Mouse (Mus musculus) limb, embryonic 12.5 days (tissue): Measurements from ENCODE around the gene Efemp2. TPM values are rescaled to one million over a fixed set of nuclear protein-coding genes. Genes with fewer than 3 reads are reported as not detected.
A peak's percentile ranks its signal among the peaks of the same experiment; 100 is the strongest.
"Not testable (repeated sequence)": the region's sequence is repeated elsewhere in the genome, so short reads cannot be mapped to it uniquely, and the experiment has no call there.

Source experiments
- ATAC-seq: fragments of 200-750 bp; cut with Nextera tagmentation; 2 replicates; pipeline ENCODE4 v1.8.0; 2017; ENCODE audit warnings: low read depth, moderate TSS enrichment; ENCODE audit not compliant: insufficient number of reproducible peaks, insufficient read depth, low FRiP score, low TSS enrichment
- H3K27ac ChIP-seq: fragments of 300-500 bp; sonication (generic); 2 replicates; pipeline ENCODE4 v1.5.1; 2016; ENCODE audit warnings: mild to moderate bottlenecking, moderate library complexity
- H3K27me3 ChIP-seq: fragments of 300-500 bp; sonication (generic); 2 replicates; pipeline ENCODE4 v1.6.1; 2016; ENCODE audit warnings: mild to moderate bottlenecking, moderate library complexity
- H3K36me3 ChIP-seq: fragments of 300-500 bp; sonication (generic); 2 replicates; pipeline ENCODE4 v1.6.1; 2016; ENCODE audit warnings: mild to moderate bottlenecking, moderate library complexity
- H3K4me1 ChIP-seq: fragments of 300-500 bp; sonication (generic); replicated peaks from 2 replicates; pipeline ENCODE4 v1.6.1; 2016
- H3K4me2 ChIP-seq: fragments of 300-500 bp; sonication (generic); 2 replicates; pipeline ENCODE4 v1.6.1; 2016; ENCODE audit warnings: mild to moderate bottlenecking, moderate library complexity
- H3K4me3 ChIP-seq: fragments of 300-500 bp; sonication (generic); replicated peaks from 2 replicates; pipeline ENCODE4 v1.5.1; 2016; ENCODE audit warnings: mild to moderate bottlenecking
- H3K9ac ChIP-seq: fragments of 300-500 bp; sonication (generic); replicated peaks from 2 replicates; pipeline ENCODE4 v1.6.1; 2016; ENCODE audit warnings: mild to moderate bottlenecking, moderate library complexity
- H3K9me3 ChIP-seq: fragments of 300-500 bp; sonication (generic); 2 replicates; pipeline ENCODE4 v1.6.1; 2016; ENCODE audit warnings: mild to moderate bottlenecking, moderate library complexity
- WGBS: fragments of 180-500 bp; shearing (Covaris S2); methylation state at CpG from one replicate; pipeline ENCODE4 v1.1.7; 2016; 5-methylcytosine and 5-hydroxymethylcytosine counted together
- polyA plus RNA-seq: library from polyadenylated mRNA; unstranded; fragments of >200 nt; fragmentation: Nextera tagmentation; extraction: Ambion mirVana; gene quantifications from 2 replicates; pipeline ENCODE4 v1.2.1, GENCODE M21; 2016

The Efemp2 gene
- polyA plus RNA-seq, 1 experiment from 2014 or later, result 138 TPM

DNA sequence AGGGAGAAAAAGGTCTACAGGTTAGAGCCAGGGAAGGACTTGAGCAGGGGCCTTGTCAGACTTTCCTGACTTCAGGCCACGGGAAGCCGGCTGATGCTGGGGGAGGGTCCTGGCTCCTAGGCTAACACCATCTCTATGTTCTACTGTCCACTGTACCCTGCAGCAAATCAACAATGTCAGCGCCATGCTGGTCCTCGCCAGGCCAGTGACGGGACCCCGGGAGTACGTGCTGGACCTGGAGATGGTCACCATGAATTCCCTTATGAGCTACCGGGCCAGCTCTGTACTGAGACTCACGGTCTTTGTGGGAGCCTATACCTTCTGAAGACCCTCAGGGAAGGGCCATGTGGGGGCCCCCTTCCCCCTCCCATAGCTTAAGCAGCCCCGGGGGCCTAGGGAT, 7.6 kb downstream of the Efemp2 start:
- Histone ChIP-seq H3K9ac (no peak overlapping the region), H3K9me3 (no peaks in the 10 kb centered on the region), H3K36me3 (peaks cover 98% of the 10 kb centered on the region), H3K4me3 (no peak overlapping the region), H3K27me3 (no peaks in the 10 kb centered on the region), H3K4me1 (peaks cover 7% of the 10 kb centered on the region; the same call in 1 of the 2 replicates), H3K27ac (no peak overlapping the region), H3K4me2 (no peak overlapping the region)
- ATAC-seq, result no peak
- 89% methylated on average over 10 of the region's 10 CpGs for WGBS

GRCm38 (mm10) chr19:5483386-5484359, 9.9 kb downstream of the Efemp2 start:
- ATAC-seq, result no peak
- Histone ChIP-seq H3K9ac (no peak overlapping the region), H3K27me3 (no peaks in the 10 kb centered on the region), H3K27ac (no peak overlapping the region), H3K36me3 (peaks cover 81% of the 10 kb centered on the region), H3K4me3 (no peak overlapping the region), H3K4me2 (no peak overlapping the region), H3K4me1 (peaks cover 16% of the 10 kb centered on the region), H3K9me3 (no peaks in the 10 kb centered on the region)
- WGBS, result 92% methylated on average over 19 of the region's 19 CpGs

- Histone ChIP-seq H3K4me1 (peaks cover 16% of the 10 kb centered on the region), H3K27ac (no peak overlapping the region), H3K9ac (no peak overlapping the region), H3K4me2 (no peak overlapping the region), H3K4me3 (no peak overlapping the region), H3K36me3 (peaks cover 72% of the 10 kb centered on the region), H3K9me3 (no peaks in the 10 kb centered on the region), H3K27me3 (no peaks in the 10 kb centered on the region)
- 82% methylated on average over 5 of the region's 5 CpGs for WGBS
- ATAC-seq, result no peak
These were observed 10.7 kb downstream of the Efemp2 start for GRCm38 (mm10) chr19:5484496-5484895.

DNA sequence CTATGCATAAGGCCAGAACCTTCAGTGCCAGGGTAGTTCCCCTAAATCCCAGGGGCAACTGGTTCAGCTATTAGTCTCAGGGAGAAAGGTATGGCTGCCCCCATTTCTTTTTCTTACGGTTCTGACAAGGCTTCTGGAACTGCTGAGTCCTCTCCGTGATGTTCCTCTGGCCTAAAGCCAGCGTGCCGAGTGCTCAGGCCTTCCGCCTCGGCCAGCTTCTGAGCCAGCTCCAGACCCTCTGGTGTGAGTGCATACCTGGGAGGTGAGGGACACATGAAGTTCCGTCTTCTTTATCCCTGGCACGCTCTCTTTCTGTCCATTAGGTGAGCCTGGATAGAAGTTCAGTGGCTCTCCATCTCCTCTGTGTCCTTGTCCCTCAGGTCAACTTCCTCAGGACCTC, 11.6 kb downstream of the Efemp2 start:
- Histone ChIP-seq H3K4me1 (peaks cover 20% of the 10 kb centered on the region), H3K4me3 (no peak overlapping the region), H3K4me2 (no peak overlapping the region), H3K9me3 (no peaks in the 10 kb centered on the region), H3K36me3 (peaks cover 64% of the 10 kb centered on the region), H3K27ac (no peak overlapping the region), H3K9ac (no peak overlapping the region), H3K27me3 (no peaks in the 10 kb centered on the region)
- no peak for ATAC-seq
- WGBS, result 87% methylated on average over 8 of the region's 8 CpGs

DNA sequence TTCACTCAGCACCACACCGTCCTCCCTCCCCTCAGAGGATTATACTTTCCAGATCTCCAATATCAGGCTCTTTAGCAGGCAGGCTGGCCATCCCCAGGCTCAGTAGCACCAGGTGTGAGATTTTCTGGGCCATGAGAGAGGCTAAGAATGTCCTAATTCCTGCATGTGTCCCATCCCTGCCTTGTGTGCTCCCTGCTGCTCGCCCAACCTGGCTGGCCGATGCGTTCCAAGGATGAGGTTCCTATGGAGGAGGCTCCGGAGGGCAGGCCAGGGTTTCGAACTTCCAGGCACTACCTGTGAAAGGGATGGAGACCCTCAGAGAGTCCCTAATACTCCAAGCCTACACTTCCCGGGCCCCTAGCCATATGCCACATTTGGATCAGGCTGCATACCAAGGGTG, 12.1 kb downstream of the Efemp2 start:
- WGBS, result 95% methylated on average over 7 of the region's 7 CpGs
- H3K4me1 ChIP-seq, result peaks cover 20% of the 10 kb centered on the region

DNA sequence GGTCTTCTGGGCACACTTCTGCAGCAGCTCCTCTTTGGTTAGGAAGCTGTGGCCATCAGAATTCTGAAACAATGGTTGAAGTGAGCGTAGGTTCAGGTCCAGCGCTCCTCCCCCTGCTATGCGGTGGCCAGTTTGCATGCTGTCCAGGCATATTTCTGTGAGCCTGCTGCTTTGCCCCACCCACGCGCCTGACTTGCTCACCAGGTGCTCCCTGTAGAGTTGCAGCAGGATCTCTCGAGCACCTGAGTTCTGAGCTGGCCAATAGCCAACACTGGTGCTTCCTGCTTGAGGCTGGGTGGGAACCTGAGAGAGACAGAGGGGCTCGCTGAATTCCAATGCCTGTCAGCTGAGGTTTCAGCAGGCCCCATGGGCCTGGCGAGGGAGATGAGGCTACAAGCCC, 12.5 kb downstream of the Efemp2 start:
- H3K27ac ChIP-seq, result no peak overlapping the region
- no peak overlapping the region for H3K4me2 ChIP-seq

More for the DNA sequence above, 12.1 kb downstream of the Efemp2 start:
- Histone ChIP-seq H3K4me3 (no peak overlapping the region), H3K27me3 (no peaks in the 10 kb centered on the region), H3K36me3 (peaks cover 59% of the 10 kb centered on the region), H3K9me3 (no peaks in the 10 kb centered on the region), H3K9ac (no peak overlapping the region), H3K27ac (no peak overlapping the region), H3K4me2 (no peak overlapping the region)
- ATAC-seq, result no peak

DNA sequence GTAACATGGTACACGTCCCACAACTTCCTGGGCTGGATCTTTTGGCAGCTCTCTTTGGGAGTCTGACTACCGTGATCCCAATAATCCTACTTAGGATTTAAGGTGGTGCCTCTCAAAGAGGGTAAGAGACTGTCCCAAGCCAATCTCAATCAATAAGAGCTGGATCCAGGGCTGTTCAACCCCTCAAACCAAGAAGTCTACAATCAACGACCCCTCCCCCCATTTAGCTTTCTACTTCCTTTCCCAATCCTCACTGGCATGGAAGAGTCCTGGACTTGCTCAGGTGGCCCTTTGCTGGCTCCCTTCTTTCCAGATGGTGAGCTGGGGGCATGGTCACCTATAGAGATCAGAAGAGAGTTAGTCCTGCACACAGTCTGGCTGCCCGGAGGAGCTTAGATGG, 13.0 kb downstream of the Efemp2 start:
- Histone ChIP-seq H3K4me3 (peak overlapping the region; percentile 50; the same call in 1 of the 2 replicates), H3K27ac (no peak overlapping the region), H3K36me3 (peaks cover 50% of the 10 kb centered on the region), H3K9ac (no peak overlapping the region), H3K4me1 (peaks cover 21% of the 10 kb centered on the region), H3K27me3 (no peaks in the 10 kb centered on the region), H3K9me3 (no peaks in the 10 kb centered on the region), H3K4me2 (peak overlapping the region; percentile 82; the same call in 1 of the 2 replicates)
- no peak for ATAC-seq
- 91% methylated on average over 4 of the region's 4 CpGs for WGBS

More for the DNA sequence above, 12.5 kb downstream of the Efemp2 start:
- Histone ChIP-seq H3K4me3 (no peak overlapping the region), H3K36me3 (peaks cover 55% of the 10 kb centered on the region), H3K9me3 (no peaks in the 10 kb centered on the region), H3K9ac (no peak overlapping the region), H3K4me1 (peaks cover 20% of the 10 kb centered on the region), H3K27me3 (no peaks in the 10 kb centered on the region)
- no peak for ATAC-seq
- 89% methylated on average over 8 of the region's 8 CpGs for WGBS

DNA sequence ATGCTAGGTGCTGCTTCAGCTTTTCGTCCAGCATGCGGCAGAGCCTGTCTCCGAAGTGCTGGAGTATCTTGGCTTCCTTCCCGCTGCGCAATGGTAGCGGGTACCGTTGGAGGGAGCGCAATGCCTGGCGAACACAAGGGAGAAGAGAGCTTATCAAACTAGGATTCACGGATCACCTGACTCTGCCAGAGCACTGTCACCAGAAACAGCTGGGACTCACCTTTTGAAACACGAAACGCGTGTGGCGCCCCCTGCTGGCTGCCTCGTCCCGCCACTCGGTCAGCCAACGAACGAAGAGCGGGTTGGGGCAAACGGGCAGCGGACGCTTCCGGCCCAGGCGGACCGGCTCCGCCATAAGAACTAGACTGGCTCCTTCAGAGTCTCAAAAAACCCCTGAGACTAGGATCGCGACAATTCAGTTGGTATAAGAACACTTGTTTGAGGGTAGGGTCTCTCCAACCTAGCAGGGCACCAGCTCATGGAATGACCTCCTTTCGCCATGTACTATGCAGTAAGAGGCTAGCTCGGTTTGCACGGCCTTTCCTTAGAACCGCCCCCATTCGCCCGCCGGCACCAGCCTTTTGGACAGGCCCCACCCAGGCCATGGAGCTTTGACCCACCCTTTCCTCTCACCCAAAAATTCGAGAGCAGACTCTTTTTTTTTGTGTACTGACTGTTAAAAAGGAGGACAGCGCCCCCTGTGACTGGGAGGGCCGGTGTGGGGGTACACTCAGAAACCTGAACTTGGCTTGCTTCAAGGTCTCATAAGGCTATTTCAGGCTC, 14.2 kb downstream of the Efemp2 start, which contains the start of gene Mus81:
Gene Mus81, minus strand, starts transcription at position 635 of the 783 bp plus-strand sequence.
- Histone ChIP-seq H3K36me3 (peaks cover 50% of the 10 kb centered on the region), H3K9ac (peak within 1 kb of the TSS; percentile 61), H3K9me3 (no peaks in the 10 kb centered on the region), H3K4me2 (peak within 1 kb of the TSS; percentile 82), H3K27me3 (no peaks in the 10 kb centered on the region), H3K4me3 (peak within 1 kb of the TSS; percentile 50), H3K4me1 (peaks cover 32% of the 10 kb centered on the region), H3K27ac (peak within 1 kb of the TSS; percentile 98)
- WGBS, result under 1% methylated on average over 39 of the region's 39 CpGs
- ATAC-seq, result peak; percentile 66

DNA sequence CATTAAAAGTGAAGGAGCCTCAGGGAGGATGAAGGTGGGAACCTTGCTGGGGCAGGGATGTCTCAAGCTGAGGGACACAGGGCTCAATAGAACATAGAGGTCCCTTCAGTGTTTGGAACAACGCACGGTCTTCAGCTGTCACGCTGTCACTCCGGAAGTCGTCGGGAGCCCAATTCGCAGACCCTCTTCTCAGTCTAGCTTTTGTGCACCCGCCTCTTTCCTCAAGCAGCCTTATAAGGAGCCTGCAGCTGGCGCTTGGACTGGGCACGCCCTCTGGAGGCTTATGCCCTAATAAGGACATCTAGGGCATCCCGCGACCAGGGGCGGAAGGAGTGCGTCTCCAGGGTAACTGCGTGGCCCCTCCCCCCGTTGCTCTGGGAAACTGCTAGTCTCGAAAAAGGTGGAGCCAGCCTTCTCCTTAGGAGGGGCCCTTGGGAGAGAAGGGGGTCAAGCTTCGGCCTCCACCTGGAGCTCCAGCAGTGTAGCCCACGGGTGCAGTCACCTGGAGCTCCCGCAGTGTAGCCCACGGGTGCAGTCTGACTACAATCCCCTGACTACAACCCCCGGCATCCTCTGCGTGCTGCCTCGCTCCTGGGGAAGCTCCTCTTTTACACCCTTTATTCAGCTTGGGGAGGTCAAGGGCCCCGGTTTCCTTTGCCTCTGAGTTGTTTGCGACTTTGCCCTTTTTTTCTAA, 15.3 kb downstream of the Efemp2 start:
- under 1% methylated on average over 26 of the region's 26 CpGs for WGBS

GRCm38 (mm10) chr19:5489721-5490120, 16.0 kb downstream of the Efemp2 start:
- Histone ChIP-seq H3K36me3 (peaks cover 50% of the 10 kb centered on the region), H3K4me1 (peaks cover 34% of the 10 kb centered on the region), H3K4me2 (peak overlapping the region; percentile 82), H3K27ac (peak overlapping the region; percentile 99), H3K4me3 (peak overlapping the region; percentile 99)
- not testable (repeated sequence) for ATAC-seq, H3K9ac ChIP-seq, H3K9me3 ChIP-seq, H3K27me3 ChIP-seq
- 48% methylated on average over 10 of the region's 10 CpGs for WGBS

More for the DNA sequence above, 15.3 kb downstream of the Efemp2 start:
- peak; percentile 84 for ATAC-seq
- Histone ChIP-seq H3K9ac (peak overlapping the region; percentile 61), H3K4me3 (peak overlapping the region; percentile 50), H3K36me3 (peaks cover 50% of the 10 kb centered on the region), H3K27me3 (no peaks in the 10 kb centered on the region), H3K4me2 (peak overlapping the region; percentile 82), H3K9me3 (no peaks in the 10 kb centered on the region), H3K4me1 (peaks cover 34% of the 10 kb centered on the region), H3K27ac (peak overlapping the region; percentile 98)
